Mouse (Mus musculus): ENCODE data around the gene L3mbtl1. TPM values are rescaled to one million over a fixed set of nuclear protein-coding genes. Genes with fewer than 3 reads are reported as not detected.

Gene L3mbtl1
- total RNA-seq, 2 experiments from 2014 or later: not detected

- no peak for ATAC-seq (replicated peaks; ENCODE audit: poor library complexity)
Measured at GRCm38 (mm10) chr2:162992084-162992437, 48.8 kb downstream of the L3mbtl1 start.

- ATAC-seq (replicated peaks; ENCODE audit: poor library complexity): no peak
Measured at GRCm38 (mm10) chr2:162993881-162994616, 50.8 kb downstream of the L3mbtl1 start.

GRCm38 (mm10) chr2:162998528-162999230 lies 55.4 kb downstream of the L3mbtl1 start:
- peak; percentile 90 for ATAC-seq (replicated peaks; ENCODE audit: poor library complexity)

DNA sequence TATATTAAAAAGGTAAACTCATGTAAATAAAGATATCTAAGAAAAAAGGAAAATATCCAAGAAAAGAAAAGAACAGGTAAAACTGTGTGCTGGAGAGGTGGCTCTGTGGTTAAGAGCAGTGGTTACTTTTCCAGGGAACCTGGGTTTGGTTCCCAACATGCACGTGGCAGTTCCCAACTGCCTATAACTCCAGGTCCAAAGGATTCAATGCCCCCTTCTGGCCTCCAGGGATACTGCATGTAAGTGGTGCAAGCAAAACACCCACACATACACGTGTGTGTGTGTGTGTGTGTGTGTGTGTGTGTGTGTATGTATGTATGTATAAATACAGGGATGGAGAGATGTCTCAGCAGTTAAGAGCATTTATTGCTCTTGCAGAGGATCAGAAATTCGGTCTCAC lies 56.5 kb downstream of the L3mbtl1 start:
- ATAC-seq (replicated peaks; ENCODE audit: poor library complexity): peak; percentile 82

DNA sequence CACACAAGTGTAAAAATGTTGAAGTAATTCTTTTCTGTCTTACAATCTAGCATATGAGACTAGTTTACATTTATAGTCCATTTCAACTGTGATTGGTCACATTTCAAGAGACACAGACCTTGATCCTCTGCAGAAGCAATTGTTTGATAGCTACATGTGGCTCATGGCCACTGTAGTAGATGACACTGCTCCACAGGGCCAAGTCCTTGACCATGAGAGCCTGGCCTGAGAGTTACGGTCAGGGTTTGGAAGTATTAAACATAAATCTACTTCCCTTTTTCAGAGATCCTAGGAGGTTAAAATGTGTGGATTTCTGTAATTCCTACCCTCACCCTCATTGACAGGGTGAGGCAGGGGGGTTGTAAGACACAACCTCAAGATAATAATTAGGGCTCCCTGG lies 57.8 kb downstream of the L3mbtl1 start:
- ATAC-seq (replicated peaks; ENCODE audit: poor library complexity): no peak

- ATAC-seq (replicated peaks; ENCODE audit: poor library complexity): no peak
Measured at GRCm38 (mm10) chr2:163007299-163007698, 64.0 kb downstream of the L3mbtl1 start.

- ATAC-seq (replicated peaks; ENCODE audit: poor library complexity): peak; percentile 95
Measured at GRCm38 (mm10) chr2:163016916-163017743, 73.9 kb downstream of the L3mbtl1 start, which contains the start of gene Ift52. Gene Ift52 (plus strand): TSS chr2:163017354.

Other genes starting within 250 kb of the L3mbtl1 start
- 239 and 254 TPM in 2 replicates for gene Srsf6, start 11.9 kb upstream of the L3mbtl1 start, total RNA-seq (2015)
- gene Srsf6, start 11.9 kb upstream of the L3mbtl1 start, total RNA-seq (2017): 221 and 260 TPM in 2 replicates
- gene Sgk2, start 43.9 kb downstream of the L3mbtl1 start, total RNA-seq (2015): not detected in 2 replicates
- gene Sgk2, start 43.9 kb downstream of the L3mbtl1 start, total RNA-seq (2017): not detected in 2 replicates
- 31.8 and 41.2 TPM in 2 replicates for gene Ift52, start 73.9 kb downstream of the L3mbtl1 start, total RNA-seq (2015)
- 13.5 and 28.3 TPM in 2 replicates for gene Ift52, start 73.9 kb downstream of the L3mbtl1 start, total RNA-seq (2017)
- 28.1 and 30.8 TPM in 2 replicates for gene Mybl2, start 111.2 kb downstream of the L3mbtl1 start, total RNA-seq (2015)
- gene Mybl2, start 111.2 kb downstream of the L3mbtl1 start, total RNA-seq (2017): 39.0 and 40.6 TPM in 2 replicates
- 0.90 and 1.4 TPM in 2 replicates for gene Gtsf1l, start 144.4 kb downstream of the L3mbtl1 start, total RNA-seq (2015)
- gene Gtsf1l, start 144.4 kb downstream of the L3mbtl1 start, total RNA-seq (2017): 0.61 TPM in 1 of 2 replicates, not detected in the other